Mouse (Mus musculus) common myeloid progenitor, adult 5-6 weeks (primary cell): ENCODE data around the gene Rnd3. TPM values are rescaled to one million over a fixed set of nuclear protein-coding genes. Genes with fewer than 3 reads are reported as not detected.

Experiments
- ATAC-seq: replicated peaks from 2 replicates; pipeline ENCODE4 v1.8.0; 2016; ENCODE audit warnings: low read depth, mild to moderate bottlenecking, moderate TSS enrichment, inconsistent platforms; ENCODE audit not compliant: poor library complexity, severe bottlenecking
- total RNA-seq: library from RNA; stranded (forward); fragments of 200-1000, 187-1606 nt; gene quantifications from 2 replicates; pipeline ENCODE4 v1.2.3, GENCODE M21; 2017

The Rnd3 gene
- total RNA-seq, 1 experiment from 2014 or later: 0.91 TPM

GRCm38 (mm10) chr2:51137726-51138125, 11.2 kb downstream of the Rnd3 start:
- no peak for ATAC-seq

GRCm38 (mm10) chr2:51132181-51132580, 16.7 kb downstream of the Rnd3 start:
- no peak for ATAC-seq

GRCm38 (mm10) chr2:51128090-51128489, 20.8 kb downstream of the Rnd3 start:
- no peak for ATAC-seq

- ATAC-seq: peak; percentile 36; the same call in 1 of the 2 replicates
These were observed 38.6 kb downstream of the Rnd3 start for GRCm38 (mm10) chr2:51110271-51110670.

- peak; percentile 92 for ATAC-seq
These were observed 40.3 kb downstream of the Rnd3 start for GRCm38 (mm10) chr2:51108631-51109030.

GRCm38 (mm10) chr2:51101187-51101586, 47.7 kb downstream of the Rnd3 start:
- no peak for ATAC-seq

GRCm38 (mm10) chr2:51099987-51100386, 48.9 kb downstream of the Rnd3 start:
- no peak for ATAC-seq

- no peak; the same call in 1 of the 2 replicates for ATAC-seq
These were observed 49.7 kb downstream of the Rnd3 start for GRCm38 (mm10) chr2:51099240-51099639.

- ATAC-seq: no peak
These were observed 58.2 kb downstream of the Rnd3 start for GRCm38 (mm10) chr2:51090688-51091087.

GRCm38 (mm10) chr2:51090049-51090448, 58.9 kb downstream of the Rnd3 start:
- no peak for ATAC-seq

GRCm38 (mm10) chr2:51088843-51089573, 59.9 kb downstream of the Rnd3 start:
- no peak for ATAC-seq

- no peak for ATAC-seq
These were observed 60.8 kb downstream of the Rnd3 start for GRCm38 (mm10) chr2:51088123-51088453.

- no peak for ATAC-seq
These were observed 61.4 kb downstream of the Rnd3 start for GRCm38 (mm10) chr2:51087307-51088122.

GRCm38 (mm10) chr2:51085155-51085554, 63.8 kb downstream of the Rnd3 start:
- no peak for ATAC-seq

GRCm38 (mm10) chr2:51082714-51083351, 66.1 kb downstream of the Rnd3 start:
- no peak for ATAC-seq
